Mouse (Mus musculus): Measurements from ENCODE around the gene Vsig1. TPM values are rescaled to one million over a fixed set of nuclear protein-coding genes. Genes with fewer than 3 reads are reported as not detected.

The Vsig1 gene
- not detected for polyA plus RNA-seq (2017; shearing (Covaris generic))

GRCm38 (mm10) chrX:140907360-140907759, at the start of gene Vsig1:
Gene Vsig1, plus strand, starts transcription at chrX:140907608.

GRCm38 (mm10) chrX:140956272-140956940, 49.0 kb downstream of the Vsig1 start, which contains the start of the genes Psmd10 and Atg4a:
Gene Psmd10, minus strand, starts transcription at chrX:140956728.
Gene Atg4a, plus strand, starts transcription at chrX:140956907.

Other genes starting within 250 kb of the Vsig1 start
- 0.87 TPM for gene Mid2, start 243.0 kb upstream of the Vsig1 start, polyA plus RNA-seq (2017; shearing (Covaris generic))
- gene Tex13b, start 94.2 kb upstream of the Vsig1 start, polyA plus RNA-seq (2017; shearing (Covaris generic)): 0.17 TPM
- gene Psmd10, start 49.1 kb downstream of the Vsig1 start, polyA plus RNA-seq (2017; shearing (Covaris generic)): 61.9 TPM
- 32.1 TPM for gene Atg4a, start 49.3 kb downstream of the Vsig1 start, polyA plus RNA-seq (2017; shearing (Covaris generic))